Mouse (Mus musculus) stomach, embryonic 16.5 days (tissue): ENCODE results near the gene Pou3f4. TPM values are rescaled to one million over a fixed set of nuclear protein-coding genes. Genes with fewer than 3 reads are reported as not detected.
A peak's percentile ranks its signal among the peaks of the same experiment; 100 is the strongest.
"Not testable (repeated sequence)": the region's sequence is repeated elsewhere in the genome, so short reads cannot be mapped to it uniquely, and the experiment has no call there.

ENCODE experiments used
- ATAC-seq: fragments of 200-750 bp; cut with Nextera tagmentation; 2 replicates; pipeline ENCODE4 v1.8.0; 2017; ENCODE audit warnings: moderate number of reproducible peaks, moderate TSS enrichment; ENCODE audit not compliant: insufficient read depth, low FRiP score
- H3K27ac ChIP-seq: fragments of 300-500 bp; sonication (generic); 2 replicates; pipeline ENCODE4 v1.5.1; 2014; ENCODE audit warnings: low read length
- H3K27me3 ChIP-seq: fragments of 300-500 bp; sonication (generic); 2 replicates; pipeline ENCODE4 v1.6.1; 2014; ENCODE audit warnings: low read length, control low read depth, mixed read lengths; ENCODE audit not compliant: control insufficient read depth, insufficient read depth
- H3K36me3 ChIP-seq: fragments of 300-500 bp; sonication (generic); 2 replicates; pipeline ENCODE4 v1.6.1; 2014; ENCODE audit warnings: low read length; ENCODE audit not compliant: control insufficient read depth, insufficient read depth
- H3K4me1 ChIP-seq: fragments of 300-500 bp; sonication (generic); 2 replicates; pipeline ENCODE4 v1.6.1; 2014; ENCODE audit warnings: low read length, control low read depth, mixed read lengths; ENCODE audit not compliant: control insufficient read depth, insufficient read depth
- H3K4me2 ChIP-seq: fragments of 300-500 bp; sonication (generic); 2 replicates; pipeline ENCODE4 v1.6.1; 2014; ENCODE audit warnings: low read depth, low read length, mixed read lengths
- H3K4me3 ChIP-seq: fragments of 300-500 bp; sonication (generic); replicated peaks from 2 replicates; pipeline ENCODE4 v1.5.1; 2014; ENCODE audit warnings: mild to moderate bottlenecking, low read length
- H3K9ac ChIP-seq: fragments of 300-500 bp; sonication (generic); 2 replicates; pipeline ENCODE4 v1.6.1; 2014; ENCODE audit warnings: low read length
- H3K9me3 ChIP-seq: fragments of 300-500 bp; sonication (generic); replicated peaks from 2 replicates; pipeline ENCODE4 v1.6.1; 2016; ENCODE audit warnings: low read length, control low read depth; ENCODE audit not compliant: control insufficient read depth
- WGBS: fragments of 180-500 bp; shearing (Covaris S2); extraction: QIAGEN DNeasy Blood & Tissue Kit; methylation state at CpG from one replicate; pipeline ENCODE4 v1.1.7; 2014; 5-methylcytosine and 5-hydroxymethylcytosine counted together
- polyA plus RNA-seq: library from polyadenylated mRNA; unstranded; fragments of >200 nt; fragmentation: Nextera tagmentation; extraction: Ambion mirVana; gene quantifications from 2 replicates; pipeline ENCODE4 v1.2.1, GENCODE M21; 2015

Pou3f4 gene
- polyA plus RNA-seq: 0.12 and 0.17 TPM in 2 replicates

GRCm38 (mm10) chrX:110814151-110814571, at the start of gene Pou3f4:
Gene Pou3f4 (plus strand): TSS chrX:110814280.
- Histone ChIP-seq H3K27me3 (peaks cover 8% of the 10 kb centered on the region), H3K9ac (no peak within 1 kb of the TSS), H3K4me3 (peak within 1 kb of the TSS; percentile 48), H3K27ac (no peak within 1 kb of the TSS), H3K4me1 (no peaks in the 10 kb centered on the region), H3K9me3 (no peaks in the 10 kb centered on the region), H3K4me2 (peak within 1 kb of the TSS; percentile 51), H3K36me3 (no peaks in the 10 kb centered on the region)
- peak; percentile 92 for ATAC-seq
- 11% methylated on average over 20 of the region's 20 CpGs for WGBS

GRCm38 (mm10) chrX:110765939-110766338, 48.1 kb upstream of the Pou3f4 start:
- WGBS: 68% methylated on average over 1 of the region's 1 CpGs
- no peaks in the 10 kb centered on the region for H3K9me3 ChIP-seq
- H3K27ac ChIP-seq: no peak overlapping the region
- H3K9ac ChIP-seq: no peak overlapping the region
- no peak overlapping the region for H3K4me2 ChIP-seq
- no peak overlapping the region for H3K4me3 ChIP-seq
- no peaks in the 10 kb centered on the region for H3K27me3 ChIP-seq
- no peaks in the 10 kb centered on the region for H3K36me3 ChIP-seq
- no peak for ATAC-seq
- H3K4me1 ChIP-seq: no peaks in the 10 kb centered on the region

- not testable (repeated sequence) for H3K27me3 ChIP-seq, H3K4me3 ChIP-seq, ATAC-seq, H3K4me1 ChIP-seq, H3K9me3 ChIP-seq, H3K4me2 ChIP-seq, H3K36me3 ChIP-seq, H3K27ac ChIP-seq, H3K9ac ChIP-seq
These were observed 39.3 kb upstream of the Pou3f4 start for GRCm38 (mm10) chrX:110774807-110775206.

- Histone ChIP-seq H3K27me3 (no peaks in the 10 kb centered on the region), H3K36me3 (no peaks in the 10 kb centered on the region), H3K9ac (no peak overlapping the region), H3K4me2 (no peak overlapping the region), H3K9me3 (no peaks in the 10 kb centered on the region), H3K4me1 (no peaks in the 10 kb centered on the region), H3K4me3 (no peak overlapping the region), H3K27ac (no peak overlapping the region)
- no peak for ATAC-seq
- 64% methylated on average over 2 of the region's 2 CpGs for WGBS
These were observed 11.6 kb upstream of the Pou3f4 start for GRCm38 (mm10) chrX:110802502-110802901.

- WGBS: 34% methylated on average over 4 of the region's 4 CpGs
- Histone ChIP-seq H3K9ac (no peak overlapping the region), H3K4me1 (no peaks in the 10 kb centered on the region), H3K4me2 (no peak overlapping the region), H3K4me3 (no peak overlapping the region), H3K27me3 (peaks cover 5% of the 10 kb centered on the region; the same call in 1 of the 2 replicates), H3K36me3 (no peaks in the 10 kb centered on the region), H3K9me3 (no peaks in the 10 kb centered on the region), H3K27ac (no peak overlapping the region)
- ATAC-seq: no peak
These were observed 4.0 kb upstream of the Pou3f4 start for GRCm38 (mm10) chrX:110810001-110810578.

- H3K9me3 ChIP-seq: no peaks in the 10 kb centered on the region
- no peak overlapping the region for H3K4me2 ChIP-seq
- no peak for ATAC-seq
- 56% methylated on average over 5 of the region's 5 CpGs for WGBS
- no peak overlapping the region for H3K27ac ChIP-seq
- H3K36me3 ChIP-seq: no peaks in the 10 kb centered on the region
- no peak overlapping the region for H3K9ac ChIP-seq
- H3K4me1 ChIP-seq: no peaks in the 10 kb centered on the region
- H3K4me3 ChIP-seq: no peak overlapping the region
- peaks cover 5% of the 10 kb centered on the region; the same call in 1 of the 2 replicates for H3K27me3 ChIP-seq
These were observed 3.1 kb upstream of the Pou3f4 start for GRCm38 (mm10) chrX:110810753-110811506.

- peaks cover 8% of the 10 kb centered on the region for H3K27me3 ChIP-seq
- H3K9me3 ChIP-seq: no peaks in the 10 kb centered on the region
These were observed 2.0 kb upstream of the Pou3f4 start for GRCm38 (mm10) chrX:110812071-110812470.

DNA sequence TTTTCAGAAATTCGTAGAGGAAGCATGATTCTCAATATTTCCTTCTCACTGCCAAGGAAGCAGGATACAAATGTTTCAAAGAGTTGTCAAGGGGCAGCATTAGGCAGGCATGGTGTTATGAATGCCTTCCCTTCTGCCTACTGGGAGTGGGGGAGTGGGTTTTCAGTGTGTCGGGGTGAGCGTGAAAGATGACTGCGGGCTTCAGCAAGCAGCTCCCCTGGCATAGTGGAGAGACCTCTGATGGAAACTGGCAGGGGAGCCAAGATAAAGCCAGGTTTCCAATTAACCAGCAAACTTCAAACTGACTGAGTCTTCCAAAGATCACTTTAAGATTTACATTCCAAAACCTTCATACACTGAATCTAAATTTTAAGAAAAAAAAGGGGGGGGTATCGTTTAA, 679 bp upstream of the Pou3f4 start:
- WGBS: 20% methylated on average over 5 of the region's 5 CpGs

More at GRCm38 (mm10) chrX:110812071-110812470, 2.0 kb upstream of the Pou3f4 start:
- H3K4me2 ChIP-seq: no peak overlapping the region
- no peak overlapping the region for H3K27ac ChIP-seq
- H3K9ac ChIP-seq: no peak overlapping the region
- H3K4me3 ChIP-seq: no peak overlapping the region
- WGBS: 31% methylated on average over 5 of the region's 5 CpGs
- no peaks in the 10 kb centered on the region for H3K4me1 ChIP-seq
- no peaks in the 10 kb centered on the region for H3K36me3 ChIP-seq
- ATAC-seq: no peak

More for the DNA sequence above, 679 bp upstream of the Pou3f4 start:
- Histone ChIP-seq H3K4me2 (no peak overlapping the region), H3K36me3 (no peaks in the 10 kb centered on the region), H3K4me1 (no peaks in the 10 kb centered on the region), H3K27ac (no peak overlapping the region), H3K27me3 (peaks cover 8% of the 10 kb centered on the region), H3K4me3 (no peak overlapping the region), H3K9ac (no peak overlapping the region), H3K9me3 (no peaks in the 10 kb centered on the region)
- ATAC-seq: no peak
